Mouse (Mus musculus) midbrain, embryonic 10.5 days (tissue): ENCODE results near the gene Hip1. TPM values are rescaled to one million over a fixed set of nuclear protein-coding genes. Genes with fewer than 3 reads are reported as not detected.
"Not testable (repeated sequence)": the region's sequence is repeated elsewhere in the genome, so short reads cannot be mapped to it uniquely, and the experiment has no call there.

Source experiments
- DNase-seq: peaks from one replicate; pipeline ENCODE4 v3.0.0-alpha.2; 2017; ENCODE audit warnings: low spot score
- H3K27ac ChIP-seq: fragments of 300-500 bp; sonication (generic); replicated peaks from 2 replicates; pipeline ENCODE4 v1.5.1; 2016; ENCODE audit warnings: mild to moderate bottlenecking
- H3K27me3 ChIP-seq: fragments of 300-500 bp; sonication (generic); 2 replicates; pipeline ENCODE4 v1.6.1; 2016; ENCODE audit warnings: low read depth, mild to moderate bottlenecking; ENCODE audit not compliant: poor library complexity, severe bottlenecking
- H3K36me3 ChIP-seq: fragments of 300-500 bp; sonication (generic); 2 replicates; pipeline ENCODE4 v1.6.1; 2016; ENCODE audit warnings: mild to moderate bottlenecking, moderate library complexity
- H3K4me1 ChIP-seq: fragments of 300-500 bp; sonication (generic); 2 replicates; pipeline ENCODE4 v1.6.1; 2016
- H3K4me3 ChIP-seq: fragments of 300-500 bp; sonication (generic); 2 replicates; pipeline ENCODE4 v1.5.1; 2016; ENCODE audit warnings: mild to moderate bottlenecking, moderate library complexity
- H3K9me3 ChIP-seq: fragments of 300-500 bp; sonication (generic); replicated peaks from 2 replicates; pipeline ENCODE4 v1.6.1; 2016; ENCODE audit warnings: mild to moderate bottlenecking
- WGBS: fragments of 180-500 bp; shearing (Covaris S2); methylation state at CpG from one replicate; pipeline ENCODE4 v1.1.7; 2016; 5-methylcytosine and 5-hydroxymethylcytosine counted together
- polyA plus RNA-seq: library from polyadenylated mRNA; unstranded; fragments of >200 nt; fragmentation: Nextera tagmentation; extraction: Ambion mirVana; gene quantifications from 2 replicates; pipeline ENCODE4 v1.2.1, GENCODE M21; 2016

Hip1 gene
- polyA plus RNA-seq, 1 experiment from 2014 or later = 64.9 TPM

- peak; percentile 35 for DNase-seq
- 54% methylated on average over 5 of the region's 5 CpGs for WGBS
- Histone ChIP-seq H3K36me3 (peaks cover 20% of the 10 kb centered on the region), H3K27ac (no peak overlapping the region), H3K27me3 (no peaks in the 10 kb centered on the region), H3K4me1 (peaks cover 22% of the 10 kb centered on the region), H3K4me3 (no peak overlapping the region), H3K9me3 (no peaks in the 10 kb centered on the region)
These were observed 149.1 kb downstream of the Hip1 start for GRCm38 (mm10) chr5:135395826-135396225.

- WGBS = under 1% methylated on average over 106 of the region's 110 CpGs
- Histone ChIP-seq H3K9me3 (no peaks in the 10 kb centered on the region), H3K4me1 (peaks cover 22% of the 10 kb centered on the region), H3K27me3 (no peaks in the 10 kb centered on the region), H3K36me3 (peaks cover 36% of the 10 kb centered on the region), H3K27ac (peak within 1 kb of the TSS; percentile 97), H3K4me3 (peak within 1 kb of the TSS; percentile 69)
- peak; percentile 85 for DNase-seq
These were observed 150.7 kb downstream of the Hip1 start, which contains the start of gene Pom121 for GRCm38 (mm10) chr5:135394004-135394823. TSS of gene Pom121 (minus strand) at chr5:135394546.

DNA sequence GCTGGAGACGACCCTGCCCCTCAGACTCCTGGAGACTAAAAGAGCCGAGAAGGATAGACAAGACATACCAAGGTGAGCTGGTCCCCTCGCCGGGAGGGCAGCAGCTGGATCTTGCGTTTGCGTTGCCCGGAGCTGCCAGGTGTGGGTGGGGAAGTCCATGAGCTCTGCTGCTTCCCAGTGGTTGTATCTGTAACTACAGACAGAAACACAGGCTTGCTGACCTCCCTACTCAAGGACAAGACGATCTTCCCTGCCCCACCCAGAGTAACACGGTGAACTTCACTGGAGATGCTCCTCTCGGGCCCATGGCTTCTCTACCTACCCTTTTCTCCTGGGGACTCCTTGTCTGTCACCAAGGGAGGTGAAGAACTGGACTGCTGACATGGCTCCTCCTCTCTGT is 161.1 kb downstream of the Hip1 start:
- H3K9me3 ChIP-seq = no peaks in the 10 kb centered on the region
- H3K36me3 ChIP-seq = peaks cover 100% of the 10 kb centered on the region
- H3K27ac ChIP-seq = no peak overlapping the region
- H3K4me1 ChIP-seq = no peaks in the 10 kb centered on the region
- WGBS = 90% methylated on average over 10 of the region's 10 CpGs
- DNase-seq = no peak
- no peak overlapping the region for H3K4me3 ChIP-seq
- H3K27me3 ChIP-seq = no peaks in the 10 kb centered on the region

DNA sequence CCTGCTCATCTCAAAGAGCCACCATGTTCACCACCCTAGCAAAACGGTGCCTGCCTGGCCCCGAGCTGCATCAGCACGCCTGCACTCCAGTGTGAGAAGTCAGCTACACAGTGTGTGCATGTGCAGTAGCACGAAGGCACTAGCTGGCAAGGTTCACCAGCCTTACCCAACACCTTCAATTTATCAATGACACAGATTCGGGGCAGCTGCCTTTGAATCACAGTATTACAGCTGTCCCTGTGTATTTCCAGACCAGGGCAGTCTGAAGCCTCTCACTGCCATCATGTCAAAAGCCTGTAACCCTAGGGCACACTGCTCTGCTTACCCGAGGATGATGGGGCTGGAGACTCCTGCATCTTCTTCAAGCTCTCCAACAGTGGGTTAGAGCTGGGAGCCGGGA is 162.2 kb downstream of the Hip1 start:
- no peaks in the 10 kb centered on the region for H3K9me3 ChIP-seq
- no peak for DNase-seq
- H3K27me3 ChIP-seq = no peaks in the 10 kb centered on the region
- no peak overlapping the region for H3K4me3 ChIP-seq
- 94% methylated on average over 7 of the region's 7 CpGs for WGBS
- peaks cover 100% of the 10 kb centered on the region for H3K36me3 ChIP-seq
- no peak overlapping the region for H3K27ac ChIP-seq
- no peaks in the 10 kb centered on the region for H3K4me1 ChIP-seq

DNA sequence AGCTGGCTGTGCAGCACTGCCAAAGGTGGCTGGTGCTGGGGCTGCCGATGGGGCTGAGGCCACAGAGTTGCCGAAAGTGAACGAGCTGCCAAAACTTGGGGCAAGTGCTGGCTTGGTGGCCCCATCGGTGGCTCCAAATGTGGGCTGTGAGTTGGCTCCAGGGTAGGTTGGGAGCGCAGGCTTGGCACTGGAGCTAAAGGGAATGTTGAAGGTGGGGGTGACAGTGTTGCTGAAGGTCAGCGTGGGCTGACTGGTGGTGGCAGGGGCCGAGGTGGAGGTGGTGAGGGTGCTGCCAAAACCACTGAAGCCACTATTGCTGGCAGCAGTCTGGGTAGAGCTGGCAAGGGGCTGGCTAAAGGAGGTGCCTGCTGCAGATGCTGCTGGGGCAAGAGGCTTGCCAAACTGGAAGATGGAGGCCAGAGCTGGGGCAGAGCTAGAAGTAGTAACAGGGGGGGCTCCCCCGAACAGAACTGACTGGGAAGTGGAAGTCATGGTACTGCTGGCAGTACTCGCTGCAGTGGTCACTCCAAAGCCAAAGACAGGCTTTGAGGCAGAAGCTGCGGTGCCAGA is 163.5 kb downstream of the Hip1 start:
- 93% methylated on average over 10 of the region's 10 CpGs for WGBS
- Histone ChIP-seq H3K27ac (no peak overlapping the region), H3K27me3 (no peaks in the 10 kb centered on the region), H3K4me3 (no peak overlapping the region), H3K36me3 (peaks cover 100% of the 10 kb centered on the region), H3K4me1 (no peaks in the 10 kb centered on the region), H3K9me3 (no peaks in the 10 kb centered on the region)
- DNase-seq = no peak

DNA sequence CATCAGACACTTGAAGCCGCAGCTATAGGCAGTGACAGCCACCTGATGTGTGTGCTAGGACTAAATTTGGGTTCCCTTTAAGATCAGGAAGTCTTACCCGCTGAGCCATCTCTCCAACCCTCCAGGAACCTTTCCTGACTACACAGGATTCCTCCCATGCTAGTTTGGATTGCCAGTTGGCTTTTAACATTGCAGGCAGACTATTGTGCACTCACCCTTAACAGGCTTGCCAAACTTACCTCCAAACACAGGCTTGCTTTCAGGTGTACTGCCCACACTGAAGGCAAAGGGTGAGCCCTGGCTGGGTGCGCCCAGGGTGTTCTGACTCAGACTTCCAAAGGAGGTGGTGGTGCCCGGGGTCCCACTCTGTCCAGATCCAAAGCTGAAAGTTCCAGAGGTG is 164.2 kb downstream of the Hip1 start:
- peaks cover 100% of the 10 kb centered on the region for H3K36me3 ChIP-seq
- 92% methylated on average over 4 of the region's 4 CpGs for WGBS
- no peak overlapping the region for H3K4me3 ChIP-seq
- H3K27ac ChIP-seq = no peak overlapping the region
- no peaks in the 10 kb centered on the region for H3K9me3 ChIP-seq
- no peaks in the 10 kb centered on the region for H3K4me1 ChIP-seq
- DNase-seq = no peak
- no peaks in the 10 kb centered on the region for H3K27me3 ChIP-seq

DNA sequence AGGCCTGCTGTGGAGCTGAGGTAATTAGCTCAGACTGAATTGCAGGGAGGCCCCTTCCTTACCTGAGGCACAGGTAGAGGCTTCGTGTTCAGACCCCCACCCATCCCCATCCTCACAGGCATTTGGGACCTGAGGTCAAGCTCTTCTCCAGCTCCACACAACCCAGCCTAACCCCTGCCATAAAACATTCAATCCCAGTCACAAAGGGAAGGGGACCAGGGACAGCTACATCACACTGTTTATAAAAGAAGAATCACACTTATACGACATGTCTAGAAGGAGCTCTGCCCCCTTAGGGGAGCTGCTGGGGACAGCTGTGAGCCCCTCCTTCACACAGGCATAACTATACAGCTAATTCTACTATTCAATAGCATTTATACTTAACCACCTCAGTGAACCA is 168.6 kb downstream of the Hip1 start:
- Histone ChIP-seq H3K9me3 (peaks cover 6% of the 10 kb centered on the region; the same call in 1 of the 2 replicates), H3K27me3 (no peaks in the 10 kb centered on the region), H3K36me3 (peaks cover 100% of the 10 kb centered on the region), H3K4me1 (no peaks in the 10 kb centered on the region), H3K4me3 (no peak overlapping the region), H3K27ac (no peak overlapping the region)
- WGBS = 80% methylated on average over 2 of the region's 2 CpGs
- no peak for DNase-seq

DNA sequence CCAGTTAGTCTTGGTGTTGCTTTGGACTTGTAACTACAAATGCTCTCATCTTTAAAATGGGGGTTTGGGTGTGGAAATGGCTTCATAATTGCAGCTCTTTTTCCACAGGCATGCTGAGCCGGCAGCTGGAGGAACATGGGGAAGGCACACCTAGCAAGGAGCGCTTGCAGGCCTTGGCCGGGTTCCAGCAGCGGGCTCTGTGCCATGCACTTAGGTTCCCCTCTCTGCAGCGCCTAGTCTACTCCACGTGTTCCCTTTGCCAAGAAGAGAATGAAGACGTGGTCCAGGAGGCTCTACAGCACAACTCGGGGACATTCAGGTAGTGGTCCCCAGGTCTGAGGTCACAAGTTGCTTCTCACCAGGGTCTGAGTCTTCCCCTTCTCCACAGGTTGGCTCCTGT is 169.8 kb downstream of the Hip1 start:
- H3K36me3 ChIP-seq = peaks cover 90% of the 10 kb centered on the region
- H3K27ac ChIP-seq = no peak overlapping the region
- H3K9me3 ChIP-seq = peaks cover 6% of the 10 kb centered on the region; the same call in 1 of the 2 replicates
- H3K4me1 ChIP-seq = peaks cover 11% of the 10 kb centered on the region
- H3K4me3 ChIP-seq = no peak overlapping the region
- no peak for DNase-seq
- H3K27me3 ChIP-seq = no peaks in the 10 kb centered on the region
- WGBS = 93% methylated on average over 8 of the region's 8 CpGs

- no peak overlapping the region for H3K27ac ChIP-seq
- 93% methylated on average over 5 of the region's 5 CpGs for WGBS
- no peak for DNase-seq
- H3K27me3 ChIP-seq = no peaks in the 10 kb centered on the region
- H3K4me3 ChIP-seq = no peak overlapping the region
- peaks cover 74% of the 10 kb centered on the region for H3K36me3 ChIP-seq
- peaks cover 18% of the 10 kb centered on the region for H3K4me1 ChIP-seq
- H3K9me3 ChIP-seq = peaks cover 6% of the 10 kb centered on the region; the same call in 1 of the 2 replicates
These were observed 171.3 kb downstream of the Hip1 start for GRCm38 (mm10) chr5:135373601-135374000.

DNA sequence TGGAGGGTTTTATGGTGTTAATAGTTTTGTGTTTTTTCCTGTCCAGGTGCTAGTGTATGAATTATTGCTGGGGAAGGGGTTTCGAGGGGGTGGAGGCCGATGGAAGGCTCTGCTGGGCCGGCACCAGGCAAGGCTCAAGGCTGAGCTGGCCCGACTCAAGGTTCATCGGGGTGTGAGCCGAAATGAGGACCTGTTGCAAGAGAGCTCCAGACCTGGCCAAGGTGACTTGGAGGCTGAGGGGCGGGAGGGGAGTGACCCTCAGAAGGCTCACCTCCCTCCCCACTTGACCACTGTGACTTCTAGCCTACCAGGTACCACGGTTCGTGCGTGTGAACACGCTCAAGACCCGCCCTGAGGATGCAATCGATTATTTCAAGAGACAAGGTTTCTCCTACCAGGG is 173.7 kb downstream of the Hip1 start:
- Histone ChIP-seq H3K4me1 (peaks cover 18% of the 10 kb centered on the region), H3K4me3 (peak overlapping the region; percentile 92), H3K36me3 (peaks cover 50% of the 10 kb centered on the region)

GRCm38 (mm10) chr5:135369787-135370654 is 174.9 kb downstream of the Hip1 start, which contains the start of gene Nsun5:
TSS of gene Nsun5 (plus strand) at chr5:135369953.
- DNase-seq = peak; percentile 95
- under 1% methylated on average over 64 of the region's 64 CpGs for WGBS
- H3K9me3 ChIP-seq = peaks cover 6% of the 10 kb centered on the region; the same call in 1 of the 2 replicates
- peak within 1 kb of the TSS; percentile 86 for H3K27ac ChIP-seq
- peaks cover 39% of the 10 kb centered on the region for H3K36me3 ChIP-seq
- H3K27me3 ChIP-seq = peaks cover 5% of the 10 kb centered on the region; the same call in 1 of the 2 replicates
- H3K4me3 ChIP-seq = peak within 1 kb of the TSS; percentile 92
- H3K4me1 ChIP-seq = peaks cover 18% of the 10 kb centered on the region

More for the DNA sequence above, 173.7 kb downstream of the Hip1 start:
- DNase-seq = no peak
- Histone ChIP-seq H3K9me3 (peaks cover 6% of the 10 kb centered on the region; the same call in 1 of the 2 replicates), H3K27ac (no peak overlapping the region), H3K27me3 (peaks cover 5% of the 10 kb centered on the region; the same call in 1 of the 2 replicates)
- WGBS = 94% methylated on average over 13 of the region's 13 CpGs

GRCm38 (mm10) chr5:135369196-135369595 is 175.7 kb downstream of the Hip1 start:
- DNase-seq = not testable (repeated sequence)

More at GRCm38 (mm10) chr5:135369196-135369595, 175.7 kb downstream of the Hip1 start:
- not testable (repeated sequence) for H3K9me3 ChIP-seq, H3K27me3 ChIP-seq
- peak overlapping the region; percentile 86 for H3K27ac ChIP-seq
- H3K4me1 ChIP-seq = peaks cover 18% of the 10 kb centered on the region
- H3K36me3 ChIP-seq = peaks cover 30% of the 10 kb centered on the region
- H3K4me3 ChIP-seq = peak overlapping the region; percentile 92
- WGBS = 60% methylated on average over 9 of the region's 9 CpGs
